Mouse (Mus musculus): ENCODE data around the gene Tmem165.

The Tmem165 gene

GRCm38 (mm10) chr5:76245419-76245818 lies 61.7 kb downstream of the Tmem165 start:
- no peak for DNase-seq (ENCODE audit: inconsistent ontology term)

GRCm38 (mm10) chr5:76246539-76246938 lies 62.9 kb downstream of the Tmem165 start:
- DNase-seq (ENCODE audit: inconsistent ontology term), result no peak

GRCm38 (mm10) chr5:76250948-76251347 lies 67.3 kb downstream of the Tmem165 start:
- DNase-seq (ENCODE audit: inconsistent ontology term), result no peak

Measured in Muller cell, postnatal 12 days (primary cell).